Mouse (Mus musculus): ENCODE measurements around the gene Cd81.

Gene Cd81

GRCm38 (mm10) chr7:143108996-143109660 lies 56.6 kb downstream of the Cd81 start:
- intact Hi-C loops (cut with DNase I): no loop called here

- intact Hi-C loops (cut with DNase I): no loop called here
Observed at GRCm38 (mm10) chr7:143109696-143110095, 57.2 kb downstream of the Cd81 start.

- intact Hi-C loops (cut with DNase I): no loop called here
Observed at GRCm38 (mm10) chr7:143110803-143111202, 58.3 kb downstream of the Cd81 start.

GRCm38 (mm10) chr7:143111719-143112118 lies 59.2 kb downstream of the Cd81 start:
- intact Hi-C loops (cut with DNase I): no loop called here

- intact Hi-C loops (cut with DNase I): no loop called here
Observed at GRCm38 (mm10) chr7:143112395-143112794, 59.9 kb downstream of the Cd81 start.

- intact Hi-C loops (cut with DNase I): no loop called here
Observed at GRCm38 (mm10) chr7:143114773-143115172, 62.2 kb downstream of the Cd81 start.

- intact Hi-C loops (cut with DNase I): no loop called here
Observed at GRCm38 (mm10) chr7:143116521-143116920, 64.0 kb downstream of the Cd81 start.
